Mouse (Mus musculus): ENCODE results near the gene Olfr1406. TPM values are rescaled to one million over a fixed set of nuclear protein-coding genes. Genes with fewer than 3 reads are reported as not detected.
"Not testable (repeated sequence)": the region's sequence is repeated elsewhere in the genome, so short reads cannot be mapped to it uniquely, and the experiment has no call there.

The Olfr1406 gene
- not detected in 2 replicates for polyA plus RNA-seq (2015; fragmentation: Nextera tagmentation; extraction: Ambion mirVana)

- ATAC-seq = no peak
- no peak for TF ChIP-seq CTCF (IDR thresholded peaks at IDR 0.05; ENCODE audit: low read depth)
Measured at GRCm38 (mm10) chr1:173190540-173190939, at the start of gene Olfr1406. TSS of gene Olfr1406 (minus strand) at chr1:173190640.

GRCm38 (mm10) chr1:173237004-173237403, 46.6 kb upstream of the Olfr1406 start:
- H3K9ac ChIP-seq (ENCODE audit: low read depth, low read length); H3K9me3 ChIP-seq (ENCODE audit: control insufficient read depth): not testable (repeated sequence)
- 88% methylated on average over 1 of the region's 1 CpGs for WGBS

More at GRCm38 (mm10) chr1:173190540-173190939, at the start of gene Olfr1406:
- H3K9me3 ChIP-seq (ENCODE audit: control insufficient read depth) = no peaks in the 10 kb centered on the region
- no peak within 1 kb of the TSS for H3K4me2 ChIP-seq (replicated peaks; ENCODE audit: low read depth)
- H3K4me3 ChIP-seq (ENCODE audit: low read depth, low read length) = no peak within 1 kb of the TSS
- H3K4me1 ChIP-seq (replicated peaks; ENCODE audit: control insufficient read depth, insufficient read depth, low read length) = no peaks in the 10 kb centered on the region
- no peaks in the 10 kb centered on the region for H3K36me3 ChIP-seq (ENCODE audit: control insufficient read depth, insufficient read depth)
- no peak within 1 kb of the TSS for H3K9ac ChIP-seq (ENCODE audit: low read depth, low read length)
- no peak within 1 kb of the TSS for H3K27ac ChIP-seq (ENCODE audit: low read depth, low read length)
- WGBS = 57% methylated on average over 3 of the region's 3 CpGs
- no peaks in the 10 kb centered on the region for H3K27me3 ChIP-seq (replicated peaks; ENCODE audit: control insufficient read depth, insufficient read depth, low read length)

GRCm38 (mm10) chr1:173227081-173227480, 36.6 kb upstream of the Olfr1406 start, which contains the start of gene Fcer1a:
TSS of gene Fcer1a (minus strand) at chr1:173227214.
- H3K9ac ChIP-seq (ENCODE audit: low read depth, low read length) = no peak within 1 kb of the TSS
- TF ChIP-seq CTCF (IDR thresholded peaks at IDR 0.05; ENCODE audit: low read depth) = no peak

More at GRCm38 (mm10) chr1:173237004-173237403, 46.6 kb upstream of the Olfr1406 start:
- not testable (repeated sequence) for ATAC-seq; H3K4me2 ChIP-seq (replicated peaks; ENCODE audit: low read depth); H3K27me3 ChIP-seq (replicated peaks; ENCODE audit: control insufficient read depth, insufficient read depth, low read length); H3K4me3 ChIP-seq (ENCODE audit: low read depth, low read length); H3K36me3 ChIP-seq (ENCODE audit: control insufficient read depth, insufficient read depth); H3K27ac ChIP-seq (ENCODE audit: low read depth, low read length); H3K4me1 ChIP-seq (replicated peaks; ENCODE audit: control insufficient read depth, insufficient read depth, low read length)

GRCm38 (mm10) chr1:173216481-173216880, 26.0 kb upstream of the Olfr1406 start:
- no peak overlapping the region for H3K9ac ChIP-seq (ENCODE audit: low read depth, low read length)
- no peaks in the 10 kb centered on the region for H3K9me3 ChIP-seq (ENCODE audit: control insufficient read depth)
- ATAC-seq = no peak
- H3K4me3 ChIP-seq (ENCODE audit: low read depth, low read length) = no peak overlapping the region
- H3K36me3 ChIP-seq (ENCODE audit: control insufficient read depth, insufficient read depth) = no peaks in the 10 kb centered on the region
- H3K4me2 ChIP-seq (replicated peaks; ENCODE audit: low read depth) = no peak overlapping the region
- H3K27ac ChIP-seq (ENCODE audit: low read depth, low read length) = no peak overlapping the region
- no peaks in the 10 kb centered on the region for H3K4me1 ChIP-seq (replicated peaks; ENCODE audit: control insufficient read depth, insufficient read depth, low read length)
- no peaks in the 10 kb centered on the region for H3K27me3 ChIP-seq (replicated peaks; ENCODE audit: control insufficient read depth, insufficient read depth, low read length)
- WGBS = 82% methylated on average over 3 of the region's 3 CpGs
- TF ChIP-seq CTCF (IDR thresholded peaks at IDR 0.05; ENCODE audit: low read depth) = no peak

More at GRCm38 (mm10) chr1:173227081-173227480, 36.6 kb upstream of the Olfr1406 start, which contains the start of gene Fcer1a:
- no peaks in the 10 kb centered on the region for H3K9me3 ChIP-seq (ENCODE audit: control insufficient read depth)
- no peak within 1 kb of the TSS for H3K4me2 ChIP-seq (replicated peaks; ENCODE audit: low read depth)
- H3K4me3 ChIP-seq (ENCODE audit: low read depth, low read length) = no peak within 1 kb of the TSS
- H3K4me1 ChIP-seq (replicated peaks; ENCODE audit: control insufficient read depth, insufficient read depth, low read length) = no peaks in the 10 kb centered on the region
- H3K27ac ChIP-seq (ENCODE audit: low read depth, low read length) = no peak within 1 kb of the TSS
- no peaks in the 10 kb centered on the region for H3K27me3 ChIP-seq (replicated peaks; ENCODE audit: control insufficient read depth, insufficient read depth, low read length)
- no peak for ATAC-seq
- WGBS = 74% methylated on average over 2 of the region's 2 CpGs
- no peaks in the 10 kb centered on the region for H3K36me3 ChIP-seq (ENCODE audit: control insufficient read depth, insufficient read depth)

- TF ChIP-seq CTCF (IDR thresholded peaks at IDR 0.05; ENCODE audit: low read depth) = no peak
- no peak for ATAC-seq
- H3K27ac ChIP-seq (ENCODE audit: low read depth, low read length) = no peak within 1 kb of the TSS
Measured at GRCm38 (mm10) chr1:173212092-173212491, 21.7 kb upstream of the Olfr1406 start, which contains the start of gene Olfr1404. TSS of gene Olfr1404 (plus strand) at chr1:173212392.

GRCm38 (mm10) chr1:173197508-173197907, 7.1 kb upstream of the Olfr1406 start, which contains the start of gene Olfr218:
TSS of gene Olfr218 (plus strand) at chr1:173197808.
- ATAC-seq = no peak
- no peak within 1 kb of the TSS for H3K9ac ChIP-seq (ENCODE audit: low read depth, low read length)
- TF ChIP-seq CTCF (IDR thresholded peaks at IDR 0.05; ENCODE audit: low read depth) = no peak
- no peaks in the 10 kb centered on the region for H3K9me3 ChIP-seq (ENCODE audit: control insufficient read depth)
- 78% methylated on average over 5 of the region's 5 CpGs for WGBS
- H3K36me3 ChIP-seq (ENCODE audit: control insufficient read depth, insufficient read depth) = no peaks in the 10 kb centered on the region
- H3K4me1 ChIP-seq (replicated peaks; ENCODE audit: control insufficient read depth, insufficient read depth, low read length) = no peaks in the 10 kb centered on the region
- H3K27me3 ChIP-seq (replicated peaks; ENCODE audit: control insufficient read depth, insufficient read depth, low read length) = no peaks in the 10 kb centered on the region
- H3K27ac ChIP-seq (ENCODE audit: low read depth, low read length) = no peak within 1 kb of the TSS
- no peak within 1 kb of the TSS for H3K4me2 ChIP-seq (replicated peaks; ENCODE audit: low read depth)
- no peak within 1 kb of the TSS for H3K4me3 ChIP-seq (ENCODE audit: low read depth, low read length)

More at GRCm38 (mm10) chr1:173212092-173212491, 21.7 kb upstream of the Olfr1406 start, which contains the start of gene Olfr1404:
- Histone ChIP-seq H3K9ac (ENCODE audit: low read depth, low read length) (no peak within 1 kb of the TSS), H3K4me3 (ENCODE audit: low read depth, low read length) (no peak within 1 kb of the TSS), H3K4me2 (replicated peaks; ENCODE audit: low read depth) (no peak within 1 kb of the TSS), H3K4me1 (replicated peaks; ENCODE audit: control insufficient read depth, insufficient read depth, low read length) (no peaks in the 10 kb centered on the region), H3K36me3 (ENCODE audit: control insufficient read depth, insufficient read depth) (no peaks in the 10 kb centered on the region), H3K9me3 (ENCODE audit: control insufficient read depth) (no peaks in the 10 kb centered on the region), H3K27me3 (replicated peaks; ENCODE audit: control insufficient read depth, insufficient read depth, low read length) (no peaks in the 10 kb centered on the region)
- WGBS = 74% methylated on average over 5 of the region's 5 CpGs
